Mouse (Mus musculus): ENCODE results near the gene Rbfox3.

Rbfox3 gene

DNA sequence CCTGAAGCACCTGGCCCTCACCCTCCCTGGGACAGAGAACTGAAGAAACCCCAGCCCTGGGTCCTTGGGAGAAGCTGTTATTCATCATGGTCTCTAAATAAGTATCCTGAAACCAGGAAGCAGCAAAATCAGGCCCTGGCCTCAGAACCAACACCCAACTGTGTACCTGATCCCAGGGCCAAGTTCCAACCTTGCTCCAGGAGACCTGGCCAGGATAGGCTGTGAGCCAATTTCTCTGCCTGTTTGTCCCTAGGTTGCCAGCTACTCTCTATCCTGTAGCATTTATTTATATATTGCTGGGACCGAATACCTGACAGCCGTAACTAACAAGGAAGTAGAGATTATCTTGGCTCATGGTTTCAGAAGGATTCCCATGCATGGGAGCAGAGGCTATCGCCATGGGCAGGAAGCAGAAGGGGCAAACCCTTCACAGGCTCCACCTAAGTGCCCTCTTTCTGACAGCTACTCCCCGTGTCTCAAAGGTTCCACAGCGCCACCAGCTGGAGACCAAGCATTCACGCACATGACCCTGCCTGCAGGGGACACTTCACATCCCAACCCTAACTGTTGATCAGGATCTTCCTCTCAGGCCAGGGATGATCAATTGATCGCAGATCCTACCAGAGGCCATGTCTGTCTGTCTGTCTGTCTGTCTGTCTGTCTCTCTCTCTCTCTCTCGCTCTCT is 31.8 kb downstream of the Rbfox3 start:
- no peak for DNase-seq (ENCODE audit: low spot score)

GRCm38 (mm10) chr11:118878605-118879245 is 32.7 kb downstream of the Rbfox3 start:
- DNase-seq (ENCODE audit: low spot score) = no peak

- DNase-seq (ENCODE audit: low spot score) = no peak
Observed at GRCm38 (mm10) chr11:118875243-118875897, 36.0 kb downstream of the Rbfox3 start.

- DNase-seq (ENCODE audit: low spot score) = no peak
Observed at GRCm38 (mm10) chr11:118874487-118875095, 36.8 kb downstream of the Rbfox3 start.

DNA sequence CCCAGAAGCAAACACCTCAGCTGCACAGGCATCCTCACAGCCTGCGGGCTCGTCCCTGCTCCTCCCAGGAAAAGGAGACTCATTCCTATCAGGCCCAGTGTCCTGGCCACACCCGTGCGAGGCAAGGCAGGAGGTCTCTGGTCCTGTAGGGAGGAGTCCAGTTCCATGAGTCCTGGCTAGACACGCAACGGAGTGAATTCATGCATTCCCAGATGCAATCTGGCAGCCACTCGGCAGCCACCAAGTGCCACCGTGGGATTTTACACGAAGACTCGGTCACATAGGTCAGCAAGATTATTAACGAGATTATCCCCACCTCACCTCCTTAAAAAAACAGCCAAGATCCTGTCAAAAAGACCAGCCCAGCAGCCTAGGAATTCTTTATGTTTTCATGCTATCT is 37.4 kb downstream of the Rbfox3 start:
- no peak for DNase-seq (ENCODE audit: low spot score)

- DNase-seq (ENCODE audit: low spot score) = no peak
Observed at GRCm38 (mm10) chr11:118871527-118871926, 39.9 kb downstream of the Rbfox3 start.

DNA sequence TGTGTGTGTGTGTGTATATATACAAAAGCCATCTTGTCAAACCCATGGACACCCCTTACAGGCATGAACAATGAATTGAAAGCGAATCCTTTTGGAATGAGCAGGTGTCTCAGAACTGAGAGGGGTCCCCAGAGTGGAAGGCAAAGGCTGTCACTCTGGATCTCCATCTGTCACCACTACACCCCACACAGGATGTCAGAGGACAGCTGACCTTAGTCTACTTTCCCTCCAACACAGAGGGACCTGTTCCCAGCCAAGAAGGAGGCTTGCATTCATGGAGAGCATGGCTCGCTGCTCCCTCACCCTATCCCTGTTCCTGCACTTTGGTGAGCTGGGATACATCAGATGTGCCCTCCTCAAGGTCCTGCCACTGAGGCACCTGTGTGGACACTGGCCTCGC is 48.0 kb downstream of the Rbfox3 start:
- DNase-seq (ENCODE audit: low spot score) = no peak

DNA sequence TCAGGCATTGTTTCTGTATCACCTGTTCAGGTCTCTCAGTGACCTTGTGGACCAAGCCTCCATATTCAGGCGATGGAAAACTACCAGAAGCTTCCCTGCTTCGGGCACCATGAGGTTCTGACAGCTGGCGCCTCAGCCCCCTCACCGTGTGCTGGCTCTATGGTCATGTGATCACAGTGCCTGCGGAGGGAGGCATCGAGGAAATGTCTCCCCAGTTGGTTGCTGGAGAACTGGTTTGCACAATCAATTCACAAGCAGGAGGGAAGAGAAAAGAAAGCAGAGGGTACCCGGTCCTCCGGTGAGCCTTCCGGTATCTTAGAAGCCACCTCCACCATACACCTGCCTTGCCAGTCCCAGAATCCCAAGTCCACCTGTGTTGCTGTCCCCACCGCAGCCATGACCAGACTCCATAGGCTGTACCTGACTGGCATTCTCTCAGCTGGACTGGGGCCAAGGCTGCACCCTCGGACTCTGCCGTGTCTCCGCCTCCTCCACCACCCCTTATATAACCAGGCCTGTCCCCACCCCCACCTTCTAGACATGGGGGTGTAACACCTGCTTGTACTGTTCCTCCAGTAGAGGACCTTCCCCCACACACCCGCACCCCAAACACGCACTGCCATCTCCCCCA is 49.5 kb downstream of the Rbfox3 start:
- no peak for DNase-seq (ENCODE audit: low spot score)

DNA sequence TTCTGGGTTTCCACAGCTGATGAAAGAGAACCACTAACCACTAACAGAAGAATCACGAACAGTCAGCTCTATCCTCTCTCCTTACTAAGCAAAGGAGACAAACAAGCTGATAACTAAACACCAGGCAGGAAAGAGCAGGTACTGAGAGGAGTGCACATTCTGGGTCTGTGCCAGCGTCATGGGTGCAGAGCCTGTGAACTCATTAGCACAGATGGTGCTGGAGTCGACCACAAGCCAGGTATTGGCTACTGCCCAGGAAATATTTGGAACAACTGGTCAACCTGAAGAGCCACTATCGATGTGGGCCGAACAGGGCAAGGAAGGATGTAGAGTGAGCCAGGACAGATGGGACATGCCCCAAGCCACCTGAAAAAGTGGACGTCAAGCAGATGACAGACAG is 50.2 kb downstream of the Rbfox3 start:
- no peak for DNase-seq (ENCODE audit: low spot score)

DNA sequence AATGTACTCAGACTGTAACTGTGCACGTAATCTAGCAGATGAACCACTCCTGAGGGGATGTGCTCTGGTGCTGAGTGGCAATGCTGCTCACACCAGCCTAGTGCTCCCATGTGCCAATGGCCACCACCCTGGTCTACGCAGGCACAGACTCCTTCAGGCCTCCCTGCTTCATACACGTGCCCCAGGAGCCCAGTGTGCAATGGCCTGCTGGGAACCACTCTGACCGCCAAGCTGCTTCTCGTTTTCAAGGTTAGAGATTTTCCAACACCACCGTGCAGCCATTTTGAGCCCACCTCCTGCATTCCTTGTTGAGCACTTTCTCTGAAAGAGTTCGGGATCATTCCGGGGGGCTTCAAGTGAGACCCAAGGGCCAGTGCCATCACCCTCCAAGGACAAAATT is 50.6 kb downstream of the Rbfox3 start:
- DNase-seq (ENCODE audit: low spot score) = no peak

DNA sequence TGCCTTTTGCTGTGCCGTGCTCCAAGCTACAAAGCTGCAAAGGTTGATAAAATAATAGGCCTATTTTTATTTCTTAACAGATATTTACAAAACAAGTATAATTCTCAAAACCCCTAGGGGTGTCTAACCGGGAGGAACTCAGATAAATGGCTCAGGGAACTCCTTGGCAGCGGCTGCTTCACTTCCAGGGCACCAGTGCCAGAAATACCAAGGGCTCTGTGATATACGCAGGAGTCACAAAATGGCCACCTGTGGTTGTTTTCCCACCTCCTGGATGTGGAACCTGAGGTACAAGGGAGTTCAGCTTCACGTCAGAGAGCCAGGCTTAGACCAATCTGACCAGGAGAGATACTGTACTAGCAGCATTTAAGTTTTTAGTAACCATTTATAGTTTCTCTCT is 51.6 kb downstream of the Rbfox3 start:
- DNase-seq (ENCODE audit: low spot score) = no peak

DNA sequence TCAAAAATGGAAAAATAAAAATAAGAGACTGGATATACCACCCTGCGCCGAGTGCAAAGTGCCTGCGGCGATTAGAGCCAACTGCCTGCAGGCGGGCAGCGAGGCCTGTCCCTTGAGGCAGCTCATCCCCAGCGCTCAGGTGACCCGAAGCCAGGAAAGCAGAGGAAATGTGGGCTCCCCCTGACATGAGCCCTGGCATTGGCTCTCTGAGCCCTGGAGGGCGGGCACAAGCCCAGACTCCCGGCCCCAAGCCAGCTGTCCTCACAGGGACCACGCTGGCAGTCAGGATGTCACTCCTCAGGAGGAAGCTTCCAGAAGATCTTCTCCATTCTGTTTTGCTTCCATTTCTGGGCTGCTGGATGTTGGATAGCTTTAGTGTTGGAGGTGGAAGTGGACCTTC is 53.1 kb downstream of the Rbfox3 start:
- DNase-seq (ENCODE audit: low spot score) = no peak

- no peak for DNase-seq (ENCODE audit: low spot score)
Observed at GRCm38 (mm10) chr11:118851391-118851790, 60.0 kb downstream of the Rbfox3 start.

GRCm38 (mm10) chr11:118847986-118848385 is 63.4 kb downstream of the Rbfox3 start:
- no peak for DNase-seq (ENCODE audit: low spot score)

DNA sequence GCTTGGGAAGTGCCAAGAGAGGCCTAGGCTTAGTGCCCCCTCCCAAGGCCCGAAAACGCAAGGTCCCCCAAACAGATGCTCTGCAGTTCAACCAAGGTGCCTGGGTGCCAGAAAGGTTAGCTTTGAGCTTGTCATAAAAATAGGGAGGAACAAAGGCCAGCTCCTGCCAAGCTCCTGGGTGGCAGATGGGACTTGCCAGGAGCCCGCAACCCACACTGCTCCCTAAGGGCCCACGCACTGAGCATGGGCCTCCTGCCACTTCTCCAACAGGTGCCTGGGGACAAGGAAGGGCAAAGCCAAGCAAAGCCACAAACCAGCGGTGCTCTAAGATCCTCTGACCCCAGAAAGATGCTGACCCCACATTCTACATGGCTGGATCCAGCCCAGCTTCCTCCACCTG is 70.4 kb downstream of the Rbfox3 start:
- DNase-seq (ENCODE audit: low spot score) = no peak

DNA sequence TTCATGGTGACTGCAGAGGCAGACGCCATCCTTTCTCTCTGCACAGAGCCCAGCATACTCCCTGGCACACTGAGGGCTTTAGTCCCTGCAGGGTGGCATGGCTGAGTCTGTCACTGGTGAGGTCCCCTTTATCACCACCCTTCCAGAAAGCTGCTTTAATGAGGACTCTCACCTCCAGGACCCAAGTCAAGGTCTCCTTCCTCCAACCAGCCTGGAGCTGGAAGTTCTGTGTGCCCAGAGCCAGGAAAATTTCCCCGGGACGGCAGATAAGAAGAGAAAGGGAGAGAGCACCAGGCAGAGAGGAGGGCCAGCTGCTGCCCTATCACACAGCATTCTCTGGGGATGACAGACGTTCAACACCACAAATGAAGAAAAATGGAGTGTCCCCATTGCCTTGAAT is 73.2 kb downstream of the Rbfox3 start:
- no peak for DNase-seq (ENCODE audit: low spot score)

DNA sequence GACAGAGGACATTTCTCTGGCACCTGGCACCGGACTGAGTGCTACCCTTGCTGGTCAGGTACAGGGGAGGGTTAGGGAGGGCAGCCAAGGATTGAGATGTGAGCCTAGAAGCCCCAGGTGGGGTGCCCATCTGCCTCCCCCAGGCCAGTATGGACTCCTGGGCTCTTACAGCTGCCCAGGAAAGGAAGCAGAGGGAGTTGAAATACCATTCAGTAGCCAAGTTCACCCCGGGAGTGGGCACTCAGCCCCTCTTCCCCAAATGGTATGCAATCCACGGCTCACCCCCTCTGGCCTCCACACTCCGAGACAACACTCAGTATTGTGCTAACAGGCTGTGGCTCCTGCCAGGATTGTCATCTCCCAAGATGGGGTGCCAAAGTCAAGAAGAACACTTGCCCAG is 74.5 kb downstream of the Rbfox3 start:
- no peak for DNase-seq (ENCODE audit: low spot score)

- DNase-seq (ENCODE audit: low spot score) = no peak
Observed at GRCm38 (mm10) chr11:118832793-118833481, 78.5 kb downstream of the Rbfox3 start.

DNA sequence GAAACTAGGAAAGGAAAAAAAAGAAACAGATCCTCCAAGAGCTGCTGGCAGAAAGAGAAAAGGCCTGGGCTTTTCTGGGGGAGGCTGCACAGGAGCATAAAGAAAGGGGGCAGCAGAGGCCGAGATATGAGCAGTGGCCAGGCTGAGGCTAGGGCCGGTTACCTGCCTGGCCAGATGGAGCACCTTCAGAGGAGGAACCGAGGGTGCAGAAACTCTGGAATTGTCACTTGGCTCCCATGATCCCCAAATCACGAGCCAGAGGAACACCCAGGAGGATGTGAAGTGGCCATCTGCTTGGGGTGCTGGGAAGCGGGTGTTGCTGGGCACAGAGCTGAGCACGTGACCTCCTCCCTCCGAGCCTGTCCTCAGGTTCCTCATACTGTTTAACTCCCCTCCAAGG is 79.7 kb downstream of the Rbfox3 start:
- DNase-seq (ENCODE audit: low spot score) = no peak

DNA sequence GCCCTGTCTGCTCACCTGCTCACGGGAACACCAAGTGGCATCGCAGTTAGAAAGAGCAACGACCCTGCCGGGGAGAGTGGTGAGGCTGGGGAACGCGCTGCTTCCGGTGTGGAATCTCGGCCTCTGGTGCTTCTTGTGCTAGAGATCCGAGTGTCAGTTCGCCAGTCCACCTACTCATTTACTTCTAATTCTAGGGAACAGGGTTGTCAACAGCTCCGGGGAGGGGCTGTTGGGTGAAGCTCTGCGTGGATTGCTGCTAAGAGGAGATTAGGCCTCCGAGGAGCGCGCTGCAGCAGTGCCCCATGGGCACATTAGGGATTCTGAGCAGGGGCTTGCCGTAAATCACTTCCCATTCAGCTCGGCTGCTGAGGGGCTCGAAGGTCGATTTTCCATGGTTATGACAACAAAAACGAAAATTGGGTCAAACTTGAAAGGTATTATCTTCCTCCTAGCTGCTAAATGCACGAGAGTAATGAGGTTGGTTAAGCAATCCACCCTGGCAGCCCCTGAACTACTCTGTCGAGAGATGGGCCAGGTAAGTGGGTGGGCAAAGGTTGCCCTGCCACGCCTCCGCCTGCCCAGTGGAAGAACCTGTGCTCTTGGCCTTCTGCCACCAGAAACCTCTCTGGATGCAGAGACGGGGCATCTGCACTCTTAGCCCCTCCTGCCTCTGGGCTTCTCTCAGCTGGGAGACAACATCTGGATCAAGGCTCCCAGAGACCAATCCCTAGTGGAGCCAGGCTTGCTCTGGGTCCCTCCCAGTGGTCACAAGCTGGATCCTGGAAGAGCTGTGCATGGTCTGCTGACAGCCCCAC is 85.9 kb downstream of the Rbfox3 start:
- DNase-seq (ENCODE audit: low spot score) = no peak

GRCm38 (mm10) chr11:118821353-118821752 is 90.0 kb downstream of the Rbfox3 start:
- no peak for DNase-seq (ENCODE audit: low spot score)

All from adipocyte (in vitro differentiated cells).